Mouse (Mus musculus) spleen, adult 2 months (tissue): ENCODE data around the gene Pabpc4.

Source experiments
- CTCF ChIP-seq: fragments of 200-500 bp; IDR thresholded peaks from 2 replicates; pipeline ENCODE4 v1.5.1; 2011; ENCODE audit warnings: mild to moderate bottlenecking, inconsistent platforms; ENCODE audit not compliant: insufficient read depth, insufficient read length, insufficient replicate concordance; ENCODE audit errors: extremely low read depth
- POLR2A ChIP-seq: fragments of 200-500 bp; IDR thresholded peaks from 2 replicates; pipeline ENCODE4 v1.6.1; 2011; ENCODE audit warnings: low read depth, low read length, inconsistent platforms

GRCm38 (mm10) chr4:123295516-123296147 is 33.5 kb downstream of the Pabpc4 start:
- TF ChIP-seq CTCF, result no peak
- TF ChIP-seq POLR2A, result no peak
